Mouse (Mus musculus): ENCODE measurements at regions not wholly inside any gene's neighbourhood (a gene's known extent, or its start where the extent isn't known, plus 50 kb on each side); places are given as distances from the start of the nearest gene placed in this dataset.

DNA sequence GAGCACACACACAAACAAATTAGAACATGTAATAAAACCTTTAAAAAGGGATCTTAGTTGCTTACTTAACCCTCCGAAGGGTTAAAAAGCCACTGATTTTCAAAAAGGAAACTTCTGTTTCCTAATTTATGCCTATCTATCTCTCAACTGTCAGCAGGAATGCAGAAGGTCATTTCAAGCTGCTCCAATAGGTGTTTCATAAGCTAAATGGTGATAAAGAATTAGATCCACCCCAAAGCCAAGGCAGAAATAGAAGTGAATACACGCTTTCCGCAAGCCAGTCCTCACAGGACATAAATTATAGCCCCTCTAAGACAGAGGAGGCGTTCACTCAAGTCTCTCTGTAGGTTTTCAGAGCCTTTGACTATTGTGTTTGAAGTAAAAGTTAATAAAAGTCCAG is 112.2 kb downstream of the Rab11fip2 start:
- no peaks in the 10 kb centered on the region for H3K36me3 ChIP-seq
- no peak for ATAC-seq (ENCODE audit: low FRiP score, low read depth)
- no peaks in the 10 kb centered on the region for H3K27me3 ChIP-seq
- H3K4me1 ChIP-seq, result peaks cover 22% of the 10 kb centered on the region
- peak overlapping the region; percentile 39; the same call in 1 of the 2 replicates for H3K27ac ChIP-seq
- no peak overlapping the region for H3K4me2 ChIP-seq (replicated peaks)
- H3K4me3 ChIP-seq, result no peak overlapping the region
- H3K9ac ChIP-seq, result no peak overlapping the region
- 55% methylated on average over 4 of the region's 4 CpGs for WGBS
- no peaks in the 10 kb centered on the region for H3K9me3 ChIP-seq

GRCm38 (mm10) chr19:59837138-59837537 is 106.3 kb downstream of the Rab11fip2 start:
- Histone ChIP-seq H3K27ac (no peak overlapping the region), H3K4me1 (peaks cover 3% of the 10 kb centered on the region), H3K9ac (no peak overlapping the region), H3K4me2 (replicated peaks) (no peak overlapping the region), H3K4me3 (no peak overlapping the region), H3K27me3 (0 out of 2 replicates have a peak, but pooled peaks cover 5% of the 10 kb centered on the region), H3K36me3 (no peaks in the 10 kb centered on the region), H3K9me3 (no peaks in the 10 kb centered on the region)
- ATAC-seq (ENCODE audit: low FRiP score, low read depth), result no peak
- 76% methylated on average over 4 of the region's 4 CpGs for WGBS

DNA sequence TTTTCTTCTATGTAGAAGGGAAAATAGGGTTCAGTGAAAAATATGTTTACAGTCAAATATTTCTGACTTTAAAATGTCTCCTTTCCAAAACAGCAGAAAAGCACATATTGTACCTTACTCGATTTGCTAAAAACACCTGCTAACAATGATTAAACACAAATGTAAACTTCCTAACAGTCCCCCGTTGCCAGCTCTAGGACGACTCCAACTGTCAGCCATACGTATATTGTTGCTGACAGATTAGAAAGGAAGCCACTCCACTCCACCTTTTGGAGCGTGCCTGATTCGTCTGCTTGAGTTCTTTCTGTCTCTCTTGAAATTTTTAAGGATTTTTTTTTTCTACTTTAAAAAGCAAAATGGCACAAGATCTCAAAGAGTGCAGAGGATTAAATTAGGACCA is 105.8 kb downstream of the Rab11fip2 start:
- 48% methylated on average over 6 of the region's 6 CpGs for WGBS
- no peaks in the 10 kb centered on the region for H3K36me3 ChIP-seq
- H3K4me2 ChIP-seq (replicated peaks), result no peak overlapping the region
- H3K27ac ChIP-seq, result no peak overlapping the region
- no peak overlapping the region for H3K9ac ChIP-seq
- no peak overlapping the region for H3K4me3 ChIP-seq
- 0 out of 2 replicates have a peak, but pooled peaks cover 5% of the 10 kb centered on the region for H3K27me3 ChIP-seq
- ATAC-seq (ENCODE audit: low FRiP score, low read depth), result no peak
- no peaks in the 10 kb centered on the region for H3K4me1 ChIP-seq
- H3K9me3 ChIP-seq, result no peaks in the 10 kb centered on the region

DNA sequence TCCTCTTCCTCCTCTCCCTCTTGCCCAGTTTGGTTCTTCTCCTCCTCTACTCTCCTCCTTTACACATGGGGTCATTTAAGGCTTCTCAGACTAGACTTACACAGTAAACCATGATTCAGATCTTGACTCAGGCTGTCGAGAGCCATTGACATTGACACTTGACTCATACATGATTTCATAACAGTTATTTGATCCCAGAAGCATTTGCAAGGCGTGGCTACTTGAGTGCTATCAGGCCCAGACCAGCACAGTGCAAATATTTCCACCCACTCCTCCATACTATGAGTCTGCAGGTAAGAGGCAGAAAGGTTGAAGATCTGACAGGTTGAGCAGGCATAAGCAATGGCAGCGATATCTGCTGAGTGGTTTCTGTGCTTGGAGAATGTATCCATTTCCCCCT is 99.2 kb downstream of the Rab11fip2 start:
- H3K27me3 ChIP-seq, result no peaks in the 10 kb centered on the region
- no peaks in the 10 kb centered on the region for H3K36me3 ChIP-seq
- no peak overlapping the region for H3K4me2 ChIP-seq (replicated peaks)
- no peak overlapping the region for H3K27ac ChIP-seq
- no peak for ATAC-seq (ENCODE audit: low FRiP score, low read depth)
- peaks cover 22% of the 10 kb centered on the region for H3K4me1 ChIP-seq
- H3K4me3 ChIP-seq, result no peak overlapping the region
- H3K9me3 ChIP-seq, result no peaks in the 10 kb centered on the region
- 80% methylated on average over 3 of the region's 3 CpGs for WGBS
- H3K9ac ChIP-seq, result no peak overlapping the region

GRCm38 (mm10) chr19:59846807-59847206 is 96.6 kb downstream of the Rab11fip2 start:
- H3K4me1 ChIP-seq, result peaks cover 27% of the 10 kb centered on the region
- no peak overlapping the region for H3K4me2 ChIP-seq (replicated peaks)
- no peaks in the 10 kb centered on the region for H3K36me3 ChIP-seq
- no peaks in the 10 kb centered on the region for H3K9me3 ChIP-seq
- H3K27me3 ChIP-seq, result no peaks in the 10 kb centered on the region
- H3K27ac ChIP-seq, result 0 out of 2 replicates have a peak overlapping the region, but pooled peaks have one; percentile 15
- ATAC-seq (ENCODE audit: low FRiP score, low read depth), result peak; percentile 59; the same call in 1 of the 2 replicates
- no peak overlapping the region for H3K9ac ChIP-seq
- no peak overlapping the region for H3K4me3 ChIP-seq
- WGBS, result 51% methylated on average over 1 of the region's 1 CpGs

DNA sequence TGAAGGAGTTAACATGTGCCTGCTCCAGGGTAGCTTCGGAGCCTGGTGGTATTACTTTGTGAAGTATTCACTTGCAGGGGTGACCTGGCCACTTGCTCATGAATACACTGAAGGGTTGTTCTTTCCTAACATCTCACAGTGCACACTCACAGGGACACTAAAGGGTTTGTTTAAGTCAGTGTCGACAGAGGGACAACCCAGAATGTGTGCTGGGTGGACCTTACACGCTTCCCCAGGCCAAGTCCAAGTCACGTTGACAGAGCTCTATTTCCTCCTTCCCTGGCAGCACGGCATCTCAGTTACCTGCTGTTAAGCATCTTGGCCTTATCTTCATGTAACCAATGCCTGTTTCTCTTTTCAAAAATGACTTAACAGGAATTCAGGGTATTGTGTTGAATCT is 92.8 kb downstream of the Rab11fip2 start:
- no peaks in the 10 kb centered on the region for H3K27me3 ChIP-seq
- no peak overlapping the region for H3K4me3 ChIP-seq
- no peak for ATAC-seq (ENCODE audit: low FRiP score, low read depth)
- H3K9me3 ChIP-seq, result no peaks in the 10 kb centered on the region
- H3K4me2 ChIP-seq (replicated peaks), result no peak overlapping the region
- no peak overlapping the region for H3K9ac ChIP-seq
- no peak overlapping the region for H3K27ac ChIP-seq
- H3K4me1 ChIP-seq, result peaks cover 27% of the 10 kb centered on the region
- WGBS, result 51% methylated on average over 5 of the region's 5 CpGs
- H3K36me3 ChIP-seq, result no peaks in the 10 kb centered on the region

- 18% methylated on average over 1 of the region's 1 CpGs for WGBS
- H3K4me3 ChIP-seq, result no peak overlapping the region
- H3K36me3 ChIP-seq, result no peaks in the 10 kb centered on the region
- no peaks in the 10 kb centered on the region for H3K9me3 ChIP-seq
- H3K27ac ChIP-seq, result no peak overlapping the region
- no peak for ATAC-seq (ENCODE audit: low FRiP score, low read depth)
- no peaks in the 10 kb centered on the region for H3K27me3 ChIP-seq
- H3K4me2 ChIP-seq (replicated peaks), result no peak overlapping the region
- peaks cover 16% of the 10 kb centered on the region for H3K4me1 ChIP-seq
- H3K9ac ChIP-seq, result no peak overlapping the region
Measured at GRCm38 (mm10) chr19:59852011-59852738, 91.3 kb downstream of the Rab11fip2 start.

Data from limb, embryonic 13.5 days (tissue).